Mouse (Mus musculus) liver (tissue): Measurements from ENCODE around the gene Usp39.

Experiments
- DNase-seq: peaks from one replicate; pipeline ENCODE4 v3.0.0-alpha.2; 2020; ENCODE audit warnings: mixed read lengths

The Usp39 gene

GRCm38 (mm10) chr6:72345074-72345567, at the start of gene Usp39:
Usp39 (minus strand) TSS chr6:72345184.
- DNase-seq = peak; percentile 95

- no peak for DNase-seq
Measured at GRCm38 (mm10) chr6:72392341-72392740, 47.4 kb upstream of the Usp39 start.

- DNase-seq = peak; percentile 84
Measured at GRCm38 (mm10) chr6:72390795-72391521, 46.0 kb upstream of the Usp39 start.

GRCm38 (mm10) chr6:72389941-72390771, 45.2 kb upstream of the Usp39 start, which contains the start of gene Vamp8:
Vamp8 (minus strand) TSS chr6:72390703.
- peak; percentile 85 for DNase-seq

GRCm38 (mm10) chr6:72389471-72389940, 44.5 kb upstream of the Usp39 start:
- peak; percentile 92 for DNase-seq

DNA sequence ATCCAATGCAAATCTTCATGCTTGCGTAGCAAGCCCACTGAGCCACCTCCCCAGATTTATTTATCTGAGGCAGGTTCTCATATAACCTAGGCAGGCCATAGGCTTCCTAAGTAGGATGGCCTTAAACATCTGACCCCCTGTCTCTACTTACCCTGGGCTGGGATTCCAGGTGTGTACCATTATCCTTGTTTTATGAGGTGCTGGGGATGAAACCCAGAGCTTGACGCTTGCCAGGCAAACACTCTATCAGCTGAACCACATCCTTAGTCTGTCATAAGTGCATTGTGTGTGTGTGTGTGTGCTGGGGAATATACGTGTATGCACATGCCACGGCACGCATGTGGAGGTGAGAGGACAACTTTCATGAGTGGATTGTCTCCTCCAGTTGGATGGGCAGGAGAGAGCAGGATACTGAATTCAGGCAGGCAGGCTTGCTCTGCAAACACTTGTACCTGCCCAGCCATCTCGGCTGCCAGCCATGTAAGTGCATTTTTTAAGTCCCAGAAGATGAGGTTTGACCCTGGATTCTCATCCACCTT, 43.9 kb upstream of the Usp39 start:
- DNase-seq = peak; percentile 23

GRCm38 (mm10) chr6:72388266-72388665, 43.3 kb upstream of the Usp39 start:
- DNase-seq = no peak

DNA sequence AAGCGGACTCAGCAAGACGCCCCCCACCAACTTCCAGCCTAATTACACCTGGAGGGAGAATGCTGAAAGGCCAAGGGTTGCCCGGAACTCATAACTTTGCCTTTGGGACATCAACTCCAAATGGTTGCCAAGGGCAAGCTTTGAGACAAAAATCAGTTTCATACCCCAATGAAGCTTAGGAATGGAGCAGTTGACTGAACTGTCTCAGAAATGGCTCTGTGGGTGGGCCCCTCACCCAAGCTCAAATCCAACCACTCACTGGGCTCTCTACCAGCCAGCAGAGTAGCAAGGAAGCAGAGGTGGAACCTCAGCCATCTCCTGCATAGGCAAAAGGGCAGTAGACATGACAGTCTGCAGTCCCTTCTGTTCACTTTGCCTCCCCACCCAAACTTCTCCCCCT, 42.8 kb upstream of the Usp39 start:
- no peak for DNase-seq

- DNase-seq = no peak
Measured at GRCm38 (mm10) chr6:72386561-72386960, 41.6 kb upstream of the Usp39 start.

GRCm38 (mm10) chr6:72385258-72385657, 40.3 kb upstream of the Usp39 start:
- DNase-seq = no peak

- DNase-seq = peak; percentile 72
Measured at GRCm38 (mm10) chr6:72383952-72384351, 39.0 kb upstream of the Usp39 start.

DNA sequence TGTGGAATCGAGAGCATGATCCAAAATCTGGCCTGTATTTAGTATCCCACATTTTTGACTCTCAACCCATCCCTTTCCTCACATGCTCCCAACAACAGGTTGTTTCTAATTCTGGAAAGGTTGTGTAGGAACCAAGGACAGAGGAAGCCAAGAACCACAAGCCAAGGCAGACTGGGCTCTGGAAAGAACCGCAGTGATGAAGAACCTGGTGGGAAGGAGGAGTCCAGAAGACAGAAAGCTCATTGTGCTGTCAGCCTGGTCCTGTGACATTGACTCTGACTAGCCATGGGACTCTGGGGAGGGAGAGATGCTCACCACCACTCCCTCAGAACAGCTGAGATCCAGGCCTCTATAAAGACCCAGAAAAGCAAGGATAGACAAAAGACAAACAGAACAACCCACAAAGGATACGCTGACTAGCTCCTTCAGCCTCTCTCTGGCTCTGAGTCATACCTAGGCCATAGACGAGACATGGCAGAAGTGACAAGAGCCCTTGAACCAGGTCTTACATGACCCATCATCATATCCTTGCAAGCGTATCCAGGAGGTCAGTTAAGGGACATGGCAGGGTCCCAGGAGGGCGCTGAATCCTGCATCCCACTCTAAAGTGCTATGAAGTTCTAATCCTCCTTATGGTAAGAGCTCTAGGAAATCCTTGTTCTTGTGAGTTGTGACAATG, 38.3 kb upstream of the Usp39 start:
- DNase-seq = no peak

DNA sequence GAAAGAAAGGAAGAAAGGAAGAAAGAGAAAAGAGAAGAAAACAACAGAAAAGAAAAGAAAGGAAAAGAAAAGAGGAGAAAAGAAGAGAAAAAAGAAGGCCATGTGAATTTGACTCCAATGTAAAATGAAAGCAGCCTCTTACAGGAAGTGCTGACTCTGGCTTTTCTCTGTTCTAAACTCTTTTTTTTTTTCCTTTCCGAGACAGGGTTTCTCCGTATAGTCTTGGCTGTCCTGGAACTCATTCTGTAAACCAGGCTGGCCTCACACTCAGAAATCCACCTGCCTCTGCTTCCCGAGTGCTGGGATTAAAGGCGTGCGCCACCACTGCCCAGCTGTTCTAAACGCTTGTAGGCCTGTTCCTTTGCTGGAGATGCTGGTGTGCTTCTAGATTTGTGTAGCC, 37.5 kb upstream of the Usp39 start:
- no peak for DNase-seq

GRCm38 (mm10) chr6:72380131-72380770, 35.3 kb upstream of the Usp39 start, which contains the start of gene Vamp5:
Vamp5 (minus strand) TSS chr6:72380468.
- DNase-seq = peak; percentile 92

- DNase-seq = no peak
Measured at GRCm38 (mm10) chr6:72379377-72380130, 34.6 kb upstream of the Usp39 start.

GRCm38 (mm10) chr6:72378510-72379234, 33.7 kb upstream of the Usp39 start:
- no peak for DNase-seq

GRCm38 (mm10) chr6:72374820-72375563, 30.0 kb upstream of the Usp39 start:
- peak; percentile 75 for DNase-seq

DNA sequence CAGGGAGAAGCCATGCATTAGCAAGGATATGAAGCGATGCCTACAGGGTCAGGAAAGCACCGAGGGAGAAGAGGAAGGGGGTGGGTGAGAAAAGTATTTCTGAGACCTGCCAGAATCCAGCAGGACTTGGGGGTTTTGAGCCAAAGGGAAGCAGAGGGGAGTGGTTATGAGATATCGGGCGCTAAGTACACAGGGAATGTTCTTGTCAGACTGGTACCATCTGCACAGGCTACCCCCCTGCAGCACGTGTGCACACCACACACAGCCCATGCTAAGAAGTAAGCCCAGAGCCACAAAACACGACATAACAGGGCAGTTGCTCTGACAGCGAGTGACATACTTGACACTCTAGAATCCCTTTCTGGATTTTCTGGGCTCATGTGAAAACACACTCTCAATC, 29.2 kb upstream of the Usp39 start:
- no peak for DNase-seq

- DNase-seq = no peak
Measured at GRCm38 (mm10) chr6:72373184-72373583, 28.2 kb upstream of the Usp39 start.

DNA sequence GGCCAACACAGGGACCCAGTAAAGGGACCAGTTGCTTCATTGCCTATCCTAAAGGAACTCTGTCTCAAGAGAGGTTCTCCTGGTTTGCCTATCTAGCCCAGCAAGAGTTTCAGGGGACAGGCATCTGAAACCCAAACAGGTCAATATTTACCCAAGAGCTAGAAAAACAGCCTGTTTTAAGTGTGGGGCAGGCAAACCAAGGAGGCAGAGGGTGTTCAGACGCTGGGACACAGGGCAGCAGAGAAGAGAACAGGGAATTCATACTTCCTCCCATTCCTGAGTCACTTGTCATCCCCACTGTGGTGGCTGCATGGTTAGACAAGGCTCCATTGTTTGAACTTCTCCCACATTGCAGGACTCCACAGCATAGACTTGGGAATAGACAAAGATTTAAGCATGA, 26.6 kb upstream of the Usp39 start:
- no peak for DNase-seq
